Mouse (Mus musculus) midbrain, embryonic 13.5 days (tissue): Measurements from ENCODE around the gene Trir. TPM values are rescaled to one million over a fixed set of nuclear protein-coding genes. Genes with fewer than 3 reads are reported as not detected.

Experiments used
- ATAC-seq: fragments of 200-750 bp; cut with Nextera tagmentation; 2 replicates; pipeline ENCODE4 v1.8.0; 2017; ENCODE audit warnings: mild to moderate bottlenecking, moderate TSS enrichment, moderate library complexity
- H3K27ac ChIP-seq: fragments of 300-500 bp; sonication (generic); 2 replicates; pipeline ENCODE4 v1.5.1; 2015; ENCODE audit warnings: inconsistent platforms, mild to moderate bottlenecking, moderate library complexity
- H3K27me3 ChIP-seq: fragments of 300-500 bp; sonication (generic); 2 replicates; pipeline ENCODE4 v1.6.1; 2015; ENCODE audit warnings: mild to moderate bottlenecking, inconsistent platforms
- H3K36me3 ChIP-seq: fragments of 300-500 bp; sonication (generic); 2 replicates; pipeline ENCODE4 v1.6.1; 2015; ENCODE audit warnings: mild to moderate bottlenecking, inconsistent platforms
- H3K4me1 ChIP-seq: fragments of 300-500 bp; sonication (generic); replicated peaks from 2 replicates; pipeline ENCODE4 v1.6.1; 2015; ENCODE audit warnings: inconsistent platforms
- H3K4me2 ChIP-seq: fragments of 300-500 bp; sonication (generic); replicated peaks from 2 replicates; pipeline ENCODE4 v1.6.1; 2015; ENCODE audit warnings: moderate library complexity, mild to moderate bottlenecking, inconsistent platforms
- H3K4me3 ChIP-seq: fragments of 300-500 bp; sonication (generic); replicated peaks from 2 replicates; pipeline ENCODE4 v1.5.1; 2015; ENCODE audit warnings: mild to moderate bottlenecking, inconsistent platforms
- H3K9ac ChIP-seq: fragments of 300-500 bp; sonication (generic); replicated peaks from 2 replicates; pipeline ENCODE4 v1.6.1; 2015; ENCODE audit warnings: mild to moderate bottlenecking, inconsistent platforms
- H3K9me3 ChIP-seq: fragments of 300-500 bp; sonication (generic); 2 replicates; pipeline ENCODE4 v1.6.1; 2016; ENCODE audit warnings: mild to moderate bottlenecking, inconsistent platforms
- WGBS: fragments of 180-500 bp; shearing (Covaris S2); methylation state at CpG from one replicate; pipeline ENCODE4 v1.1.7; 2015; 5-methylcytosine and 5-hydroxymethylcytosine counted together
- polyA plus RNA-seq: library from polyadenylated mRNA; unstranded; fragments of >200 nt; fragmentation: Nextera tagmentation; extraction: Ambion mirVana; gene quantifications from 2 replicates; pipeline ENCODE4 v1.2.1, GENCODE M21; 2015

Trir gene
- 135 and 153 TPM in 2 replicates for polyA plus RNA-seq

DNA sequence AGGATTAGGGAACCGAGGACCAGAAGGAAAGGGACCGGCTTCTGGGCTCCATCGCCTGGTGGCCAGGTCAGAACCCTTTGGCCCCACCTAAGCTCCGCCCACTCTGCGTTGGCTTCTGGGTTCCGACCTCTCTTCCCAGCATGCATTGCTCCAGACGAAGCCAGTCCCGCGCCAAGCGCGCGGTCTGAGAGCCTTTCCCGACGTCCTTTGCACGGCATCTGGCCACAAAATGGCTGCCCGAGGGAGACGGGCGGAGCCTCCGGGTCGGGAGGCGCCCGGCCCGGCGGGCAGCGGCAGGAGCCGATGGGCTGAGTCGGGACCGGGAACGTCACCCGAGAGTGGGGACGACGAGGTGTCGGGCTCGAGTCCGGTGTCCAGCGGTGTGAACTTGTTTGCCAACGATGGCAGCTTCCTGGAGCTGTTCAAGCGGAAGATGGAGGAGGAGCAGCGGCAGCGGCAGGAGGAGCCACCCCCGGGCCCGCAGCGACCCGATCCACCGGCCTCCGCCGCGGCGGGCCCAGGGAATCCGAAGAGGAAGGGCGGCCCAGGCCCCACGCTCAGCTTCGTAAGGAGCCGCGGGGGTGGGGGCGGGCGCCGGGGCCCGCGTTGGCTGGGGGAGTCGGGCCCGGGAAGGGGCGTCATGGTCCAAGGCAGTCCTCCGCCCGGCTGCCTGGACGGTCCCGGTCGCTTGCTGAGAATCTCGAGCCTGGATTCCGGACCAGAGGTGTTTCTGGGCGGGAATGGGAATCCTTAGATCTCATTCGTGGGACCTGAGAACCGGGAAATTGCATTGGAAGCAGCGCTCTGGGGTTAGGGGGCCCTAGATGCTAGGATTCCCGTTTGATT lies at the start of gene Trir:
Gene Trir, plus strand, starts transcription at position 154 of the 846 bp plus-strand sequence.
- Histone ChIP-seq H3K9me3 (no peaks in the 10 kb centered on the region), H3K4me2 (peak within 1 kb of the TSS; percentile 92), H3K27me3 (no peaks in the 10 kb centered on the region), H3K9ac (peak within 1 kb of the TSS; percentile 99), H3K36me3 (peaks cover 43% of the 10 kb centered on the region), H3K4me1 (peaks cover 40% of the 10 kb centered on the region), H3K4me3 (peak within 1 kb of the TSS; percentile 99), H3K27ac (peak within 1 kb of the TSS; percentile 89)
- WGBS: under 1% methylated on average over 74 of the region's 75 CpGs
- peak; percentile 75 for ATAC-seq

DNA sequence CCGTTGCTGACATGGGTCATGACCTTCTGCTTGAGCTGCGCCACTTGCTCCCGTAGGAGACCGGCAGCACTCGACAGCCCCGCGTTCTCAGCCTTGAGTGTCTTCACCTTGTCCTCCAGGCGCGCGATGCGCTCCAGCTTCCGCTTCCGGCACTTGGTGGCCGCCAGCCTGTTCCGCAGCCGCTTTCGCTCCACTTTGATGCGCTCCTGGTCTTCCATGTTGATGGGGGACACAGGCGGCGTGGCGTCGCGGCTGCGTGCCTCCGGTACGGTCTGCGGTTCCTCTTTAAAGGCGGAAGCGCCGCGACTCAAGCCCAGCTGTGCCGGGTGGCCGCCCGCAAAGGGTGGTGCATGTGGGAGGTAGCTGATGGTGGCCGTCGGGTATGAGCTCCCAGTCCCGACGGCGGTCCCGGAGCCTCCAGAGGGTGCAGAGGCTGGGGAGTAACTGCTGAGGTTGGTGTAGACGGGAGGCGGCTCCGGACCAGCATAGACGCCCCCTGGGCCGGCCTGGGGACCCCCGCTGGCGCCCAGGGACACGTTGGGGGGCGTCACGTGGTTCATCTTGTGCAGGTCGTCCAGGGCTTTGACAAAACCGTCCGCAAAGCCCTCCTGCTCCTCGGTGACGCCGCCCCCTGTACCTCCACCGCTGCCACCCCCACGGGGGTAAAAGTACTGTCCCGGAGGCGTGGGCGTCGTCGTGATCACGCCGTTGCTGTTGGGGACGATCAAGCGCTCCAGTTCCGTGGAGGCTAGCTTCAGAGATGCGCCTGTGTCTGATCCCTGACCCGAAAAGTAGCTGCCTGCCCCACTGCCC lies 49.0 kb upstream of the Trir start:
- H3K4me3 ChIP-seq: peak overlapping the region; percentile 53
- peaks cover 73% of the 10 kb centered on the region for H3K4me1 ChIP-seq
- peak overlapping the region; percentile 67 for H3K9ac ChIP-seq
- H3K36me3 ChIP-seq: peaks cover 25% of the 10 kb centered on the region
- ATAC-seq: no peak
- 1% methylated on average over 70 of the region's 70 CpGs for WGBS
- H3K9me3 ChIP-seq: no peaks in the 10 kb centered on the region
- peaks cover 46% of the 10 kb centered on the region for H3K27me3 ChIP-seq
- H3K27ac ChIP-seq: no peak overlapping the region; the same call in 1 of the 2 replicates
- peak overlapping the region; percentile 95 for H3K4me2 ChIP-seq

DNA sequence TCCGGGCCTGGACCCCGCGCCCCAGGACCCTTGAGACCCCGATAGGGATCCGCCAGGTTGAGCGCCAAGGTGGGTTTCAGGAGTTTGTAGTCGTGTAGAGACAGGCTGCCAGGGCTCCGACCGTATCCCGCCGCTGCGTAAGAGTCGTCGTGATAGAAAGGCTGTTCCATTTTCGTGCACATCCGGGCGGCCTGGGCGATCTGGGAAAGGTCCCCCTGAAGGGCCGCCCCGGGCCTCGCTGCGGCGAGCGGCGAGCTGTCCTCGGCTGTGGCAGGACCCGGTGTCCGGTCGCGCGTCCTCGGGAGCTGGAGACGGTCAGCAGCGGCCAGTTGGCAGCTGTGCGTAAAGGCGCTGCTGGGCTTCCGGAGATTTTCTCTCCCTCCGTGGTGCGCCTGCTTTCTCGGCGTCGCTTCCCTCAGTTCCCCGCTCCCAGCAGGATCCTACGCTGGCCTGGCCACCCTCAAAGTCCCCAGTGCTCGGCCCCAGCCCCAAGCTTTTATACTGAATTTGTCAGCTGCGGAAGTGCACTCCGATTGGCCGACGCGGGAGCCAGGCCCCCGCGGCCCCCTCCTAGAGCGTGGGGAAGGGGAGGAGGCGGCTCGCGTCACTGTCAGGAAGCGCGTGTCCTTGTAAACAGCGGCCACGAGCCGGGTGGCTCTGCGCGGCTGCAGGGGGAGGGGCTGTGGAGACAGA lies 48.2 kb upstream of the Trir start, which contains the start of gene Junb:
Gene Junb, minus strand, starts transcription at position 471 of the 693 bp plus-strand sequence.
- peak within 1 kb of the TSS; percentile 67 for H3K9ac ChIP-seq
- H3K36me3 ChIP-seq: peaks cover 18% of the 10 kb centered on the region
- ATAC-seq: peak; percentile 26
- H3K9me3 ChIP-seq: no peaks in the 10 kb centered on the region
- H3K27ac ChIP-seq: peak within 1 kb of the TSS; percentile 35
- WGBS: under 1% methylated on average over 63 of the region's 63 CpGs
- peak within 1 kb of the TSS; percentile 95 for H3K4me2 ChIP-seq
- H3K27me3 ChIP-seq: peaks cover 48% of the 10 kb centered on the region
- peaks cover 73% of the 10 kb centered on the region for H3K4me1 ChIP-seq
- H3K4me3 ChIP-seq: peak within 1 kb of the TSS; percentile 53

DNA sequence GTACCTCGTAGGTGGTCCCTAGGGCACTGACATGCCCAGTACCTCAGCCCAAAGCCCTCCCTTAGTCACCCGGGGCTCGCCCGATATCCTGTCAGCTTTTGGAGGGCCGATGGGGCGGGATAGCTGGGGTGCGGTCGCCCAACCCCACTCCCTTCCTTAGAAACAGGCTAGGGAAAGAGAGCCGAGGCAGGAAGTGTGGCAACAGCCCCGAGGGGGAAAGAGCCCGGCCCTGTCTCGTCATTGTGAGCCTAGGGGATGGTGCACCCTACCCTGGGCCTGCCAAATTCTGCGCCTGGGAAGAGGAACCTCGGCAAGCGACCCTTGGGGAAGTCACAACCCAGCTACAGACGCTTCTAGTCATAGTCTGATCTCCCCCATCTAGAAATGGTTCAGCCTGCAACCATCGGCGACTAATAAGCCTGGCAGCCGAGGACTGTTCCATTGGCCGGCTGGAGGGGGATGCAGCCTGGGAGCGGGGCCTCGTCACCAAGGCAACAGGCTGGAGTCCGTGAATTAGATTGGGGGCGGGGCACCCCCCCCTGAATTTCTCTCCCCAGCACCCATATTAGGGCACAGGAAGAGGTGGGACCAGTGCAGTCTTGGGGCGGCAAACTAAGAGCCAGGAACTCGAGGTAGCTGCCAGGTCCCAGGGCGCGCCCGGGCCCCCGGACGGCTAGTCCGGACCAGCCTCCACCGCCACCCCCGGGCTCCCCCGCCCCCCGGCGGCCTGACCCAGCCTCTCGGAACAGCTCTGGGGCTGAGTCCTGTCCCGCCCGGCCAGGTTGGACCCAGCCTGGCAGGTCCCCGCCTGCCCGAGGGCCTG lies 46.8 kb upstream of the Trir start:
- H3K9me3 ChIP-seq: no peaks in the 10 kb centered on the region
- H3K4me3 ChIP-seq: peak overlapping the region; percentile 53
- peak overlapping the region; percentile 35; the same call in 1 of the 2 replicates for H3K27ac ChIP-seq
- H3K4me2 ChIP-seq: peak overlapping the region; percentile 95
- H3K9ac ChIP-seq: peak overlapping the region; percentile 46; the same call in 1 of the 2 replicates
- peaks cover 57% of the 10 kb centered on the region for H3K27me3 ChIP-seq
- peaks cover 5% of the 10 kb centered on the region; the same call in 1 of the 2 replicates for H3K36me3 ChIP-seq
- 3% methylated on average over 42 of the region's 42 CpGs for WGBS
- peak; percentile 21 for ATAC-seq
- peaks cover 74% of the 10 kb centered on the region for H3K4me1 ChIP-seq

DNA sequence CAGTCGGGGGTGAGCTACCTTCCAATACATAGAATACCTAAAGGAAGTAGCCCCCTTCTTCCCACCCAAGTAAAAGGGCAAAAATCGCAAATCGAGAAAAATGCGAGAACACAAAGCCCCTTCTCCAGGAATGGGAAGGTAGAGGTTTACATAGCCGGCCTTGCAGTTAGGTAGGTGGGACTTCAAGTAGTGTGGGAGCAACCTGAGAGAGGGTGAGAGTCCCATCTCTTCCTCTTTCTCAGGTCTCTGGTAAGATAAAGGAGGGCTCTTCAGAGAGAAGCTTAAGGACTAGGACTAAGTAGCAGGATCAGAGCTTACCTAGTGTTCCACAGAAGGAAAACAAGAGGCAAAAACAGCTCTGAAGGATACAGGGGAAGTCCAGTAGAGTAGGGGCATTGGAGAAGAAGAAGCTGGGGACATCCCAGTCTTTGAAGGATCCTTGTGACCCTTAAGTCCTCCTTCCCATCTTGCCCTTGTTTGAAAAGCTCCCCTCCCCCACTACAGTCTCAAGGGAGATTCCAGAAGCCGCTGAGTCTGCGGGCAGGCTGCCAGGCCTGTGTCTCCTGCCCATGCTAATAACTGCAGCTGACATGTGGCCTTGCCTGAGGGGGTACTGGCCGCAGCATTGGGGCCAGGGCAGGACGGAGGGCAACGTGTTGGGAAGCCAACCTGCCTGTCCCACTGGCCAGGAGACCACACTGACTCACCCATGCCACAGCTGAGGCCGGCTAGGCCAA lies 45.8 kb upstream of the Trir start:
- peak overlapping the region; percentile 51; the same call in 1 of the 2 replicates for H3K27ac ChIP-seq
- H3K4me3 ChIP-seq: no peak overlapping the region
- H3K27me3 ChIP-seq: peaks cover 60% of the 10 kb centered on the region
- peaks cover 77% of the 10 kb centered on the region for H3K4me1 ChIP-seq
- H3K36me3 ChIP-seq: no peaks in the 10 kb centered on the region
- H3K9me3 ChIP-seq: no peaks in the 10 kb centered on the region
- H3K4me2 ChIP-seq: peak overlapping the region; percentile 95
- ATAC-seq: no peak
- peak overlapping the region; percentile 4; the same call in 1 of the 2 replicates for H3K9ac ChIP-seq
- 38% methylated on average over 11 of the region's 11 CpGs for WGBS

DNA sequence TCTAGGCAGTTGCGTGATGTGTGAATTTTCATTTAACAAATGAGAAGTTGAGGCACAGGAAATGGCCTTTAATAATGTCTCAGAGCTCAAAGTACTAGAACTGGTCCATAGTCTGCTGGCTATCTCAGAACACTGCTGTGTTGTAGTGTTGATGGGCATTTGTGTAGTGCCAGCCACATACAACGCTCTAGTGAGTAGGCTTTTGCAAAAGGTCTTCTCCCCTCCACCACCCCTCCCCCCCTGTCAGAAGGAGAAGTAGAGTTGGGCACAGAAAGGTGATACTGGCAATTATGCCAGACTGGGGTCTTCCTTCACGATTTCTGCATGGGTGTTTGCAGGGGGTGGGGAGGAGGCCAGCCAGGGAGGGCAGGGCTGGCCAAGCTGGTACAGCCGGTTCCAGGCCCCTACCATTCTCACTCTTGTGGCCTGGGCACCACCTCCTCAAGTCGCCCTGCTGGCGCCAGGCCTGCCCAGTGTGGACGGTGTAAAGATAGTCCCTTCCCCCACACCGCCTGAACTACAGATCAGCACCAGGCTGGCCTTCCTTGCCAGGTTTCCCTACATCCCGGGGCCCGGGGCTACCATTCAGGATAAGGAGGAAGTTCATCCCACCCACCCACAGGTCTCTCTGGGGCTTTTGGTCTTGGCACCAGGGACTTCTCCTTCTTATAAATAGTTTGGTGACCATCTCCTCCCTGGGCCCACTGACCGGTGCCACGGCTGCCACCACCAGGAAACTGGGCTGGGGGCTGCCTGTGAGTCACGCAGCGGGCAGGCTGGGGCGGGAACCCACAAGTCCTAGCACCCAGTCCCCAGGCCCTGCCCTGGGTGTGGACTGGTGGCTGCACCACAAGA lies 44.8 kb upstream of the Trir start:
- Histone ChIP-seq H3K4me3 (no peak overlapping the region), H3K4me2 (no peak overlapping the region), H3K9me3 (no peaks in the 10 kb centered on the region), H3K27ac (peak overlapping the region; percentile 51; the same call in 1 of the 2 replicates), H3K36me3 (no peaks in the 10 kb centered on the region), H3K4me1 (peaks cover 71% of the 10 kb centered on the region), H3K27me3 (peaks cover 63% of the 10 kb centered on the region), H3K9ac (no peak overlapping the region)
- ATAC-seq: no peak
- 85% methylated on average over 15 of the region's 15 CpGs for WGBS

DNA sequence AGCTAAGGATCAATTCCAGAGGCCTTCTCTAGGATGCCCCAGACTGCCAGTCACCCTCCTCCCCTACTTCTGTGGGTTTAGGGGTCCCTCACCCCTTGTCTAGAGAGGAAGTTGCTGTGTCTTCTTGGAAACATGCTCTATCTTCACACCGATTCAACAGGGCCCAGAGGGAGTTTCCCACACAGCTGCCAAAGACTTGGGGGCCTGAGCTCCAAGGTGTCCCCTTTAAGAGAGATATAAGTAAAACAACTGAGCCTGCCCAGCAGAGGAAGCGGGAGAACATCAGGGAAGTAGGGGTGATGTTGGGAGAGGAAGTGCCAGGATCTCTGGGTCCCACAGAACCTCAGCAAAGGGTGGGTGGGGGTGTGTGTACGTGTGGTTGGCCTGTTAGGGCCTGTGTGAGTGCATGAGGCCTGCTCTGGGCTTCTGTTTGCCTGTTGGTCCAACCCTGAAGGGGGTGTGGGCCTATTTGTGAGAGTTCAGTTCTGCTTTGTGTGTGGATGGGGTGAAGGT lies 44.1 kb upstream of the Trir start:
- WGBS: 57% methylated on average over 3 of the region's 3 CpGs
- H3K9me3 ChIP-seq: no peaks in the 10 kb centered on the region
- H3K4me1 ChIP-seq: peaks cover 64% of the 10 kb centered on the region
- no peak overlapping the region for H3K9ac ChIP-seq
- H3K27ac ChIP-seq: no peak overlapping the region
- H3K27me3 ChIP-seq: peaks cover 62% of the 10 kb centered on the region
- no peak overlapping the region for H3K4me2 ChIP-seq
- no peaks in the 10 kb centered on the region for H3K36me3 ChIP-seq
- no peak overlapping the region for H3K4me3 ChIP-seq
- no peak for ATAC-seq

DNA sequence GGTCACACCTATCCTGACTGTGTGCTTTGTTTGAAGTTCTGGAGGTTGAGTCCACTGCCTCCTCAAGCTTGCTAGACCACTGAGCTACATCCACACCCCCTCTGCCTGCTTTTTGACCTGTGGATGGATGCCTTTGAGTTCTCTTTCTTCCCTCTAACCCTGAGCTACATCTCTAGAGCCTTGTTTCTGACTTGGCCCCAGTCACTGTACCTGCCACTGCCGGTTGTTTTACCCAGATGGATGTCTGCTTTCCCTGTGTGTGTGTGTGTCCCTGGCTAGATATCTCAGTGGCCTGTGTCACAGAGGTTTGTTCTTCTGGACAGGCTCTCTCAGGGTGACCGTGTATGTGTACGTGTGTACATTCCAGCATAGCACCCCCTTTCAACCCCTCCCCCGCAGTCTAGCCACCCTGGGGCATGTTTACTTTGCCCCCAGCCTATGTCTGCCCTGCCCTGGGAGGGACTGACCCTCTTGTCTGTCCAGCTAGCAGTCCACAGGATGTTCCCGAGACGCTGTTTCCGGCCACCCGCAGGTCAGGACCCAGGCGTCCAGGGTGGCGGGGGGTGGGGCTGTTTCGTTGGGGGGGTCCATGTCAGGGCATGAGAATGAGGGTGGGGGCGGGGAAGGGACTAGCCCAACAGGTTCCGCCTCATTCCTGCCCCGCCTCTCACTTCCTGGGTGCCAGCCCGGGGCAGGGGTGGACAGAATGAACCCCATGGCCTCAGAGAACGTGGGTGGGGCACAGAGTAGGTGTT lies 42.2 kb upstream of the Trir start:
- ATAC-seq: no peak
- H3K4me1 ChIP-seq: peaks cover 49% of the 10 kb centered on the region
- 13% methylated on average over 16 of the region's 16 CpGs for WGBS
- peak overlapping the region; percentile 44; the same call in 1 of the 2 replicates for H3K27ac ChIP-seq
- peak overlapping the region; percentile 89 for H3K4me2 ChIP-seq
- H3K4me3 ChIP-seq: no peak overlapping the region
- H3K9ac ChIP-seq: peak overlapping the region; percentile 62
- no peaks in the 10 kb centered on the region for H3K36me3 ChIP-seq
- peaks cover 63% of the 10 kb centered on the region for H3K27me3 ChIP-seq
- no peaks in the 10 kb centered on the region for H3K9me3 ChIP-seq

DNA sequence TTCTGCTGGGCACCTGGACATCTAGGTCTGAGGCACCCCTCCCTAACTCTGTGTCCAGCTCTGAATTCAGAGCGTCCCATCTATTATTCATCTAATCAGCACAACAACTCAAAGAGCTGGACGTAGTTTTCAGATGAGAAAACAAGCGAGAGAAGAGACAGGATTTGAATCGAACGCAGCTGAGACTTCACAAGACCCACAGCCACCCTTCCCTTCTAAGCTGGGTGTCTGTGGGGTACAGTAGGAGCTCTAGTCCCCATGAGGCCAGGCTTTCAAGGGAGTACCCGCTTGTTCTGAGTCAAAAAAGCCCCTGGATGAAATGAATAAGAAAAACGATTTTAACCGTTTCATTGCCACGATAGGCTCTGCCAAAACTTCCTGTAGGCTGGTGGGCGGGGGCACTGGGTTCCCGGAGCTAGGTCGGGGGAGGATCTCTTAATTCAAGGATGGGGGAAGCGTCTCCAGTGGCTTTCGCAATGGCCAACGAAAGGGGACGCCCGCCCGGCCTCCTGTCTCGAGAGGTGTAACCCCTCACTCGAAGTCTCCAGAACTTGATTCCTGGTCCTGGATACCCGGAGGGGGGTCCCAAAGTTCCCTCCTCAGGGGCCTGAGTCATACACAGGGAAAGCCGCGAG lies 41.5 kb upstream of the Trir start:
- Histone ChIP-seq H3K27ac (no peak overlapping the region), H3K27me3 (peaks cover 61% of the 10 kb centered on the region)

More for the DNA sequence above, 41.5 kb upstream of the Trir start:
- H3K4me2 ChIP-seq: peak overlapping the region; percentile 89
- H3K9ac ChIP-seq: peak overlapping the region; percentile 62
- peak overlapping the region; percentile 46 for H3K4me3 ChIP-seq
- peaks cover 43% of the 10 kb centered on the region for H3K4me1 ChIP-seq
- no peaks in the 10 kb centered on the region for H3K9me3 ChIP-seq
- H3K36me3 ChIP-seq: no peaks in the 10 kb centered on the region
- under 1% methylated on average over 23 of the region's 23 CpGs for WGBS
- ATAC-seq: no peak
